Mouse (Mus musculus) liver, embryonic 14.5 days (tissue): Measurements from ENCODE around the gene Cr2. TPM values are rescaled to one million over a fixed set of nuclear protein-coding genes. Genes with fewer than 3 reads are reported as not detected.
"Not testable (repeated sequence)": the region's sequence is repeated elsewhere in the genome, so short reads cannot be mapped to it uniquely, and the experiment has no call there.

Experiments used
- ATAC-seq: fragments of 200-750 bp; cut with Nextera tagmentation; 2 replicates; pipeline ENCODE4 v1.8.0; 2017; ENCODE audit warnings: moderate number of reproducible peaks, mild to moderate bottlenecking, moderate library complexity; ENCODE audit not compliant: insufficient read depth
- DNase-seq, 3 experiments: peaks; one replicate each; pipeline ENCODE4 v3.0.0-alpha.2; 2012 to 2013; ENCODE audit warnings: low read depth in 3 of 3, low spot score in 3 of 3
- H3K27ac ChIP-seq: fragments of 300-500 bp; sonication (generic); 2 replicates; pipeline ENCODE4 v1.5.1; 2014; ENCODE audit warnings: moderate library complexity, mild to moderate bottlenecking, control low read depth, inconsistent platforms
- H3K27me3 ChIP-seq: fragments of 300-500 bp; sonication (generic); 2 replicates; pipeline ENCODE4 v1.6.1; 2014; ENCODE audit warnings: mild to moderate bottlenecking, low read length, moderate library complexity; ENCODE audit not compliant: control insufficient read depth, insufficient read depth
- H3K36me3 ChIP-seq: fragments of 300-500 bp; sonication (generic); replicated peaks from 2 replicates; pipeline ENCODE4 v1.6.1; 2014; ENCODE audit warnings: low read depth; ENCODE audit not compliant: control insufficient read depth, insufficient read depth
- H3K4me1 ChIP-seq, 2 experiments: fragments of 200-500 bp in 1 of 2; fragments of 300-500 bp in 1 of 2; sonication (generic) in 1 of 2; replicated peaks; 2 replicates each; pipeline ENCODE4 v1.6.1; 2012 to 2014; ENCODE audit warnings: antibody characterized with exemption in 1 of 2, inconsistent platforms in 1 of 2, low read length in 1 of 2; ENCODE audit not compliant: control insufficient read depth in 2 of 2, insufficient read depth in 2 of 2
- H3K4me2 ChIP-seq: fragments of 300-500 bp; sonication (generic); 2 replicates; pipeline ENCODE4 v1.6.1; 2014; ENCODE audit warnings: low read depth, mild to moderate bottlenecking, control low read depth, moderate library complexity
- H3K4me3 ChIP-seq, 2 experiments: fragments of 200-500 bp in 1 of 2; fragments of 300-500 bp in 1 of 2; sonication (generic) in 1 of 2; 2 replicates each; pipeline ENCODE4 v1.5.1; 2012 to 2014; ENCODE audit warnings: low read depth in 2 of 2, low read length in 2 of 2, mild to moderate bottlenecking in 2 of 2, control low read depth in 1 of 2, inconsistent platforms in 1 of 2, moderate library complexity in 1 of 2; ENCODE audit not compliant: insufficient read depth in 1 of 2
- H3K9ac ChIP-seq: fragments of 300-500 bp; sonication (generic); replicated peaks from 2 replicates; pipeline ENCODE4 v1.6.1; 2014; ENCODE audit warnings: mild to moderate bottlenecking, control low read depth, moderate library complexity
- H3K9me3 ChIP-seq: fragments of 300-500 bp; sonication (generic); 2 replicates; pipeline ENCODE4 v1.6.1; 2016; ENCODE audit warnings: low read length, mixed read lengths; ENCODE audit not compliant: control insufficient read depth
- CTCF ChIP-seq: IDR thresholded peaks from 2 replicates; pipeline ENCODE4 v1.5.1; 2016; ENCODE audit warnings: antibody characterized with exemption, low read depth, control low read depth
- EP300 ChIP-seq: IDR thresholded peaks from 2 replicates; pipeline ENCODE4 v1.6.1; 2016; ENCODE audit warnings: antibody characterized with exemption, low read depth
- WGBS: fragments of 180-500 bp; shearing (Covaris S2); extraction: QIAGEN DNeasy Blood & Tissue Kit; methylation state at CpG from one replicate; pipeline ENCODE4 v1.1.7; 2014; ENCODE audit not compliant: insufficient replicate concordance; 5-methylcytosine and 5-hydroxymethylcytosine counted together
- polyA plus RNA-seq, 2 experiments: library from polyadenylated mRNA; depleted of rRNA in 1 of 2; stranded (reverse) in 1 of 2; unstranded in 1 of 2; fragments of >200 nt; fragmentation: Nextera tagmentation in 1 of 2; extraction: Ambion mirVana in 1 of 2; gene quantifications; 2 replicates each; pipeline versions ENCODE4 v1.2.1 to v1.2.3; 2012 to 2014

The Cr2 gene
- not detected in 2 replicates for polyA plus RNA-seq (2012; rRNA removed)
- polyA plus RNA-seq (2014; fragmentation: Nextera tagmentation; extraction: Ambion mirVana): 0.05 and 0.19 TPM in 2 replicates

GRCm38 (mm10) chr1:195175980-195176931, at the start of gene Cr2:
TSS of gene Cr2 (minus strand) at chr1:195176716.
- Histone ChIP-seq H3K4me1 (no peaks in the 10 kb centered on the region; a peak in 1 of 4 replicates), H3K9me3 (no peaks in the 10 kb centered on the region), H3K4me3 (no peak within 1 kb of the TSS), H3K27me3 (no peaks in the 10 kb centered on the region), H3K36me3 (no peaks in the 10 kb centered on the region), H3K4me2 (peak within 1 kb of the TSS; percentile 31; the same call in 1 of the 2 replicates), H3K9ac (no peak within 1 kb of the TSS), H3K27ac (no peak within 1 kb of the TSS)
- peak; percentile 7 to 32 (median 16) for DNase-seq
- TF ChIP-seq CTCF: peak; percentile 48; the same call in 1 of the 2 replicates
- no peak for TF ChIP-seq EP300
- 6% methylated on average over 20 of the region's 20 CpGs for WGBS
- peak; percentile 73 for ATAC-seq

DNA sequence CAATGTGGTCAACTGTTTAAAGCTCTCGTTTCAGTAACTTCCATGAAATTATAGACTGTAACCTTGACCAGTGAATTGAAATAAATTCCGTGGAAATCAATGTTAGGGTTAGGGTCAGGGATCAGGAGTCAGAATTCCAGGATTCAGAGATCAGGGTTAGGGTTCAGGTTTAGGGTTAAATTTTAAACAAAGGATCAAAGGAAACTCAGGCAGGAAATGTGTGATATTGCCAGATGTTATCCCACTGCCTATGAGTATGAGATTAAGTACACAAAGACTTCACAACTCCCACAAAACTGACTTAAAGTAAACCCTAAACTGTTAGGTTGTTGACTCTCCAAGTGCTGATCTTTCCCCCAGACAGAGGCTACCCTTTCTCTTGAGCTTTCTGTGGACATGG, 45.3 kb upstream of the Cr2 start:
- Histone ChIP-seq H3K27ac (no peak overlapping the region), H3K27me3 (no peaks in the 10 kb centered on the region), H3K9me3 (no peaks in the 10 kb centered on the region), H3K9ac (no peak overlapping the region), H3K4me2 (no peak overlapping the region), H3K4me1 (no peaks in the 10 kb centered on the region), H3K36me3 (no peaks in the 10 kb centered on the region), H3K4me3 (no peak overlapping the region)
- WGBS: 41% methylated on average over 2 of the region's 2 CpGs
- TF ChIP-seq EP300: no peak
- ATAC-seq (no peak), DNase-seq (peak in 1 of 3 experiments; percentile 1)

GRCm38 (mm10) chr1:195212851-195213250, 36.3 kb upstream of the Cr2 start:
- not testable (repeated sequence) for H3K36me3 ChIP-seq, DNase-seq, H3K27me3 ChIP-seq, H3K27ac ChIP-seq, H3K9ac ChIP-seq, H3K9me3 ChIP-seq, H3K4me2 ChIP-seq, ATAC-seq, H3K4me1 ChIP-seq, H3K4me3 ChIP-seq
- 52% methylated on average over 19 of the region's 19 CpGs for WGBS

GRCm38 (mm10) chr1:195184746-195185145, 8.2 kb upstream of the Cr2 start:
- H3K9me3 ChIP-seq: no peaks in the 10 kb centered on the region
- no peaks in the 10 kb centered on the region for H3K27me3 ChIP-seq
- ATAC-seq: no peak
- TF ChIP-seq CTCF (no peak), EP300 (no peak)
- H3K4me2 ChIP-seq: no peak overlapping the region
- no peak overlapping the region for H3K27ac ChIP-seq
- H3K9ac ChIP-seq: no peak overlapping the region
- no peak overlapping the region for H3K4me3 ChIP-seq
- no peak for DNase-seq
- no peaks in the 10 kb centered on the region for H3K36me3 ChIP-seq
- H3K4me1 ChIP-seq: no peaks in the 10 kb centered on the region

DNA sequence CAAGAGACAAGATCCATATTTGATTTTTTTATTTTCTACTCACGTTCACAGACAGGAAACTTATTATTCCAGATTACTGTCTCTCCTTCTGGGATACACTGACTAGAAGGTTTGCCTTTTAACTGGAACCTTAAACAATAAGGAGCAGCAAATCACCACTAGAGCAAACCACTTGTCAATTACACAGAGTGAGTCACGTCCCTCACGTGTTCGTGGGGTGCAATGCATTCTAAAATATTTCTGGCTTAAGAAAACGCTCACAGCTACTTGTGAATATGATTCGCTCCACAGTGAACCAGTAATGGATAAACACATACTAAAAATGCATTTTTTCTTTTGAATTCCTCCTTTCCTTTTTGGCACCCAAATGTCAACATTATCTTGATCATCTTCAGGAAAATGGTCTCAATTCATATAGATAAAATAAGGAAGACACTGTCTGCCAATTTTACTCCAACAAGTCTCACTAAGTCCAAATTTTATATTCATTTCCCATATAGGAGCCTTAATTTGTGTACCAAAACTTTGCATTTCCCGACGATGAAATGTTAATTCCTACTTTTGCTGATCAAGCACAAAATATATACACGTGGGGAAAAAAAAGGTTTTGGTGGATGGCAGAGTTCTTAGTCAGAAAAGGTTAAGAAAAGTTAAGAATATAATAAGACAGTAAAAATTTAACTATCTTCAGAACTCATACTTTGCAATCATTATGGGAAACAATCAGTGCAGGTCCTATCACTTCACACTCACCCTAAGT, 11.3 kb downstream of the Cr2 start:
- no peak for TF ChIP-seq CTCF
- no peak for TF ChIP-seq EP300
- no peak overlapping the region for H3K9ac ChIP-seq
- H3K4me1 ChIP-seq: no peaks in the 10 kb centered on the region
- 51% methylated on average over 9 of the region's 9 CpGs for WGBS
- DNase-seq (no peak), ATAC-seq (no peak)
- H3K9me3 ChIP-seq: no peaks in the 10 kb centered on the region
- no peak overlapping the region for H3K4me2 ChIP-seq
- no peak overlapping the region for H3K27ac ChIP-seq
- no peaks in the 10 kb centered on the region for H3K27me3 ChIP-seq
- H3K36me3 ChIP-seq: no peaks in the 10 kb centered on the region
- no peak overlapping the region for H3K4me3 ChIP-seq
